Mouse (Mus musculus) embryonic stem cell, embryonic (primary cell): ENCODE results near the gene Atp6v1g2.

ENCODE experiments used
- CTCF ChIA-PET, 4 experiments: fragments of 300-600 bp in 2 of 4; fragments of 350-600 bp in 2 of 4; sonication (Branson Sonifier 250); formaldehyde crosslinking; loops; one replicate each; lab custom pipeline; 2022; ENCODE audit warnings: inconsistent platforms in 2 of 4; lab: Charles Lee
- POLR2A ChIA-PET, 4 experiments: fragments of 300-600 bp in 2 of 4; fragments of 350-600 bp in 2 of 4; sonication (Branson Sonifier 250); formaldehyde crosslinking; loops; one replicate each; lab custom pipeline; 2022; ENCODE audit warnings: antibody characterized with exemption in 4 of 4, inconsistent platforms in 1 of 4; lab: Charles Lee

The Atp6v1g2 gene

DNA sequence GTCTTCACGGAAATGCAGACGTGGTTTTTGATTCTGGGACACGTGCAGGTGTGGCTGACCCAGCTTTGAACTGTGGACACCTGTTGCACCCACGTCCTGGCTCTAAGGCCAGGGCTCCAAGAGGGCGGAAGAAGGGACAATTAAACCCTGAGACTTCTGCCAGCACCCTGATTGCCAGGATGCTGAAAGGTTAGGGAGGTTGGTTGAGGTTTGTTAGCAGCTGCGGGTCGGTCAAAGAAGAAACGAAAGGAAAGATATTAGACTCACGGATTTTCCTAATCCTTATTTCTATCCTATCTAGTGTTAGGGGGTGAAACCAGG is 37.2 kb upstream of the Atp6v1g2 start:
- ChIA-PET POLR2A (interaction anchor here in 3 of 4 experiments (0.7 to 1.2 kb wide), 6 partner anchors 25 to 246 kb away, joined by 3 to 4 read pairs (median 4); partner anchors contain the start of genes Abhd16a (in 1 of the 3) and Ddx39b (in 1 of the 3)), CTCF (interaction anchor here in 3 of 4 experiments (0.5 to 2.9 kb wide), 5 partner anchors 27 to 305 kb away, joined by 3 to 14 read pairs (median 4); no protein-coding TSS in a partner anchor)

DNA sequence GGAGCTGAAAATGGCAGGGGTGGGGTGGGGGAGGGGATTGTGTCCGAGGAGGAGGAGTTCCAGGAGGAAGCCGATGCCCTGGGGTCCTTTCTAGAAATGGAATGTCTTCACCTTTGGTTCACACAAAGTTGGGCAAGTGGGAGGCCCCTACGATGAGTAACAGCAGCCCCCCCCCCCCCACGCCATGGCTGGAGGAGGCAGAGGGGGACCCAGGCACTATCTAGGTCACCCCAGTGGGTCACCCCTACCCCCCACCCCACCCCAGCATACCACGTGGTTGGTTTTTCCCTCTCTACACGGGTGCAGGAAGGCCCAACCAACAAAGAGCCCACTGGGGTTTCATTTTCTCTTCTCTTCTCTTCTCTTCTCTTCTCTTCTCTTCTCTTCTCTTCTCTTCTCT is 36.3 kb upstream of the Atp6v1g2 start:
- POLR2A ChIA-PET, result interaction anchor here in 1 of 4 experiments (0.8 to 1.2 kb wide), 2 partner anchors 9 to 26 kb away, joined by 4 to 6 read pairs; partner anchors contain the start of gene Lta

DNA sequence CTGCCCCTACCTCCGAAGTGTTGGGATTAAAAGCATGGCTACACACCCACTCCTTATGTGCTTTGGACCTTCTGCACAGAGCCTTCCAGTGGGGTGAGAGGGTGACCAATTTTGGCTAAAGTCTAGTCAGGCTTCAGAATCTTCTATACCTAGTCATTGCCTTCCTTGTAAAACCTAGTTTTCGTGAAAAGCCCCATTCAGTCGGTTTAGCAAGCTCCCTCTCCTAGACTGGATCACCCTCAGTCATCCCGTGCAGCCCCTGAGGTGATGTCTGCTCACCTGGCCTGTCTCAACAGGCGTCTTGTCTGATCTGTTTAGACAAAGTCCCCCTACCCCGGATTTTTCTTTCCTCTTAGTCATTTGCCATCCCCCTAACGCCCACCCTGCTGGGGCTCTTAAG is 35.4 kb upstream of the Atp6v1g2 start:
- ChIA-PET CTCF (interaction anchor here in 2 of 4 experiments (0.6 to 1.8 kb wide), 3 partner anchors 10 to 30 kb away, joined by 3 to 10 read pairs (median 4); no protein-coding TSS in a partner anchor), POLR2A (interaction anchor here in 2 of 4 experiments (0.8 to 2.0 kb wide), 3 partner anchors 22 to 76 kb away, joined by 3 to 8 read pairs (median 3); partner anchors contain the start of genes Csnk2b (in 1 of the 2), Ddx39b (in 1 of the 2), Gm16181 (in 1 of the 2) and Gpank1 (in 1 of the 2))

More for the DNA sequence above, 36.3 kb upstream of the Atp6v1g2 start:
- CTCF ChIA-PET, result interaction anchor here in 2 of 4 experiments (1.3 to 2.9 kb wide), 3 partner anchors 29 to 30 kb away, joined by 4 to 14 read pairs (median 4); no protein-coding TSS in a partner anchor

DNA sequence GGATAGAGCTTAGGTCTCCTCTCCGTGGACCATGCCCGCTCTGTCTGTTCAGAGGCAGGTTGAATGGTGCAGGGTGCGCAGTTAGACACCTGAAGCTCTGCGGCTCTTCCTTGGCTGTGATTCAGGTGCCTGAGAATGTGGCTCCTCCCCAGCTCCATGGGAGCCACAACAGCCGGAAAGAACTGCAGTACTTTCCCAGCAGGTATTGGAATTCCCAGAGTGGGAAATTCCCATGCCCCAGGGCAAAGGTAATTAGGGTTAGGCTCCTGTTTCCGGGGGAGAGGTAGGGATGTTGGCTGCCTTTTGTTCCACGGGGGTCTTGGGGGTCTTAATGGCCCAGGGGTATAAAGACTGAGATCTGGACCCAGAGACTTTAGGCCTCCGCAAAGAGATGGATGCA is 34.5 kb upstream of the Atp6v1g2 start:
- POLR2A ChIA-PET, result interaction anchor here in 3 of 4 experiments (0.7 to 2.0 kb wide), 5 partner anchors 9 to 77 kb away, joined by 3 to 8 read pairs (median 3); partner anchors contain the start of genes Csnk2b (in 1 of the 3), Ddx39b (in 1 of the 3), Gm16181 (in 1 of the 3) and Gpank1 (in 1 of the 3)
- CTCF ChIA-PET, result interaction anchor here in 3 of 4 experiments (1.0 to 2.0 kb wide), 5 partner anchors 9 to 31 kb away, joined by 4 to 11 read pairs (median 5); no protein-coding TSS in a partner anchor

DNA sequence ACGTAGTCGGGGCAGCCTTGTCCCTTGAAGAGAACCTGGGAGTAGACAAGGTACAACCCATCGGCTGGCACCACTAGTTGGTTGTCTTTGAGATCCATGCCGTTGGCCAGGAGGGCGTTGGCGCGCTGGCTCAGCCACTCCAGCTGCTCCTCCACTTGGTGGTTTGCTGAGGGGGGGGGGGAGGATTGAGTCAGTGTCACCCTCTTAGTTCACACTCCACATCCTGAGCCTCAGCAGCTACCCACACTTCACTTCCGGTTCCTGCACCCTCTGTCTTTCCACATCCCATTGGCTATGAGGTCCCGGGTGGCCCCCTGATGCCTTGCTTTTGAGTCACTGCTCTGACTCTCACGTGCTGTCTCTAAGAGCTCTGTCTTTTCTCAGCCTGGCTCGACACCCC is 33.1 kb upstream of the Atp6v1g2 start:
- ChIA-PET POLR2A (interaction anchor here in 2 of 4 experiments (0.6 to 2.6 kb wide), 5 partner anchors 15 to 1824 kb away, joined by 3 to 5 read pairs (median 4); no protein-coding TSS in a partner anchor), CTCF (interaction anchor here in 2 of 4 experiments (0.5 to 2.0 kb wide), 4 partner anchors 10 to 207 kb away, joined by 3 to 6 read pairs (median 5); no protein-coding TSS in a partner anchor)

DNA sequence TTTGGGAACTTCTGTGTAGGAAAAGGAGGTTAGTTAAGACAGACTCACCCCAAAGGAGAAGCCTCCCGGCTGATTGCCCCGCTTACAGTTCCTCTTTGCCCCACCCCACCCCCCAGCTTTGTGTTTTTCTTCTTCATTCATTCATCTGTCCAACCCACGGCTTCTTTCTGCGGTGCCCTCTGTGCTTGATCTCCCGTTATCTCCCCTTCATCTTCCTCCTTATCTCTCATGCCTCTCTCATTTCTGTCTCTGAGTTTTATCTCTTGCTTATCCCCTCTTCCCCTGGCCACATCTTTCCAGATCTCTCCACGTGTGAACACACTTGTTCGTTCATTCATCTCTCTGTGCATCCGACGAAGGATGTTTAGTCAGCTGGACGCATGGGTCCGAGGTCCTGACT is 32.3 kb upstream of the Atp6v1g2 start:
- ChIA-PET CTCF (interaction anchor here in 2 of 4 experiments (0.5 to 2.6 kb wide), 6 partner anchors 9 to 208 kb away, joined by 3 to 10 read pairs (median 4); no protein-coding TSS in a partner anchor), POLR2A (interaction anchor here in 2 of 4 experiments (0.8 to 2.6 kb wide), 6 partner anchors 11 to 38 kb away, joined by 3 to 7 read pairs (median 3); partner anchors contain the start of gene Gm16181 (in 1 of the 2))

DNA sequence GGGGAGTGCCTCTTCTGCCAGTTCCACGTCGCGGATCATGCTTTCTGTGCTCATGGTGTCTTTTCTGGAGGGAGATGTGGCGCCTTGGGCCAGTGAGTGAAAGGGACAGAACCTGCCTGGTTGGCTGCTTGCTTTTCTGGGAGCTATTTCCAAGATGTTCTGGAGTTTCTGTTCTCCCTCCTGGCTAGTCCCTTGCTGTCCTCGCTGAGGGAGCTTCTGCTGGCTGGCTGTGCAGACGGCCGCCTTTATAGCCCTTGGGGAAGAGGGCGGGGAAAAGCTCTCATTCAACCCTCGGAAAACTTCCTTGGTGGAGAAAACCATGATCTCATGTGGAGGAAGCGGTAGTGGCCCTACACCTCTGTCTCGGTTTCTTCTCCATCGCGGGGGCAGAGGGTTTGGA is 31.7 kb upstream of the Atp6v1g2 start, which contains the start of gene Tnf:
Gene Tnf, minus strand, starts transcription at position 221 of the 400 bp plus-strand sequence.
- ChIA-PET CTCF (interaction anchor here in 3 of 4 experiments (0.6 to 2.6 kb wide), 8 partner anchors 10 to 73 kb away, joined by 3 to 10 read pairs (median 4); no protein-coding TSS in a partner anchor), POLR2A (interaction anchor here in 3 of 4 experiments (0.6 to 2.6 kb wide), 9 partner anchors 11 to 406 kb away, joined by 3 to 7 read pairs (median 4); partner anchors contain the start of gene Gm16181 (in 1 of the 3))

DNA sequence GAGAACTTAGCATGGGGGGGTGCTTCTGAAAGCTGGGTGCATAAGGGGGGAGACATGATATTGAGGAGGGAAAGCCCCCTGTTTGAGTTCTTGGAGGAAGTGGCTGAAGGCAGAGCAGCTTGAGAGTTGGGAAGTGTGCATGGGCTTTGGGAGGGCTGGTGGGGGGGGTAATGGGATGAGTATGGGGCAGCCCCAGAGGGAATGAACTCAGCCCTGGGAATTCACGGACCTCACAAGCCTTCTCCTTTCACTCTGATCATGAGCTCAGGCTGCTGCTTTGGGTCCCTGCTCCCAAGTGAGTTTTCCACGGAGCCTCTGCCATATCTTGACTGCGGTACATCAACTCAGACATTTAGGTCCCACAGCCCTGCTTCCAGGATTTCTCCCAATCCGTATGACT is 31.0 kb upstream of the Atp6v1g2 start:
- ChIA-PET POLR2A (interaction anchor here in 3 of 4 experiments (0.5 to 2.6 kb wide), 10 partner anchors 17 to 153 kb away, joined by 3 to 7 read pairs (median 4); partner anchors contain the start of genes Apom (in 1 of the 3), Clic1 (in 1 of the 3) and Gm16181 (in 1 of the 3)), CTCF (interaction anchor here (0.6 to 2.6 kb wide), 12 partner anchors 11 to 1584 kb away, joined by 3 to 10 read pairs (median 4); no protein-coding TSS in a partner anchor)

DNA sequence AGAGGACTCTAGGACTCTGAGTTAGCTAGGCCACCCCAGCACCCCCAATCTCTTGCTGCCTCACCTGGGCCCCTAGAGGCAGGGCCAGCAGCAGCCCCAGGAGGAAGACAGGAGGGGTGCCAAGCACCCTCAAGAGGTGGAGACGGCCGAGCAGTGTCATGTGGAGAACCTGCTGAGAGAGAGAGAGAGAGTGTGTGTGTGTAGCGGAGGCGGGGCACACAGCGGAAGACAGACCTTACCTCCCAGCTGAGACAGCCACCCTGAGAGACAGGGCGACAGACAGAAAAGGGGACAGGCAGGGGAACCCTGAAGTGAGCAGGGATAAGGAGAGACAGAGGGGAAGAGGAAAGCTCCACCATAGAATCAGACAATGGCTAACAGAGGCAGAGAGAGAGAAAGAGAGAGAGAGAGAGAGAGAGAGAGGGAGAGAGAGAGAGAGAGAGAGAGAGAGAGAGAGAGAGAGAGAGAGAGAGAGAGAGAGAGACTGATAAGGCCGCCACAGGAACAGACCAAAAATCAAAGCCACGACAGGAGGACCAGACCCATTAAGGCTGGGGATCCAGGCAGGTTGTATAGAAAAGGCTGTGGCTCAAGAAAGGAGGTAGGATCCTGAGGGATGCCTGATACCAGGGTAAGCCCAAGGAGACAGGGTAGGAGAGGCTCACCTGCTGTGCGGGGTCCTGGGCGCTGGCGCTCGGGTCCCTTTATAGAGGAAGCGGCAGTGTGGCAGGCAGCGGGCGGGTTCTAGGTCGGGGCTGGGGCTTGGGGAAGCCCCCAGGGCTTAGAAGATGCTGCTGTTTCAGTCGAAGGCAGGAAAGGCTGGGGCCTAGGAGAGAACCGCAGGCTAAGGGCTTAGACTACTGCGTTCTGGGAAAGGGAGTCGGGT is 28.7 kb upstream of the Atp6v1g2 start, which contains the start of gene Lta:
Gene Lta, minus strand, starts transcription at position 858 of the 886 bp plus-strand sequence.
- POLR2A ChIA-PET, result interaction anchor here in 2 of 4 experiments (1.0 to 1.8 kb wide), 7 partner anchors 7 to 41 kb away, joined by 3 to 6 read pairs (median 4); partner anchors contain the start of genes Ddx39b (in 1 of the 2) and Gm16181 (in 1 of the 2)
- CTCF ChIA-PET, result interaction anchor here in 2 of 4 experiments (0.6 to 1.1 kb wide), 4 partner anchors 27 to 38 kb away, joined by 3 to 6 read pairs (median 6); no protein-coding TSS in a partner anchor

DNA sequence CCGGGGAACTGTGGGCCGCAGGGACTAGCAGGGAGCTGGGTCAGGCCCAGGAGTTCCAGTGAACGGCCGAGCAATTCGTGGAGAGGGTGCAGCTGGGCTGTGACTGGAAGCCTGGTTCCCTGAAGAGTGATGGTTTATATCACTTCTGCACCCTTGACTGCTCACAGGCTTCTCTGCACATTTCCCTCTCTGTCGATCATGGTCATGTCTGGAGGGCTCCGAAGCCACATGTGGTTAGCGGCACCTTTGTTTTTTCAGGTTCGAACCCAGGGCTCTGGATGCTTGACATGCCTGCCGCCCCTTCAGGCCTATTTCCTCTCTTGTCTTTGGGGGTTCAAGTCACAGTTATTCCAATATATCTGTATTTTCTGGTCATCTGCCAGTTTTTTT is 28.1 kb upstream of the Atp6v1g2 start:
- ChIA-PET POLR2A (interaction anchor here in 2 of 4 experiments (1.1 to 1.2 kb wide), 3 partner anchors 8 to 15 kb away, joined by 3 to 6 read pairs (median 4); partner anchors contain the start of gene Gm16181 (in 1 of the 2)), CTCF (interaction anchor here in 2 of 4 experiments (0.6 to 1.1 kb wide), 3 partner anchors 36 to 38 kb away, joined by 5 to 6 read pairs (median 6); no protein-coding TSS in a partner anchor)

DNA sequence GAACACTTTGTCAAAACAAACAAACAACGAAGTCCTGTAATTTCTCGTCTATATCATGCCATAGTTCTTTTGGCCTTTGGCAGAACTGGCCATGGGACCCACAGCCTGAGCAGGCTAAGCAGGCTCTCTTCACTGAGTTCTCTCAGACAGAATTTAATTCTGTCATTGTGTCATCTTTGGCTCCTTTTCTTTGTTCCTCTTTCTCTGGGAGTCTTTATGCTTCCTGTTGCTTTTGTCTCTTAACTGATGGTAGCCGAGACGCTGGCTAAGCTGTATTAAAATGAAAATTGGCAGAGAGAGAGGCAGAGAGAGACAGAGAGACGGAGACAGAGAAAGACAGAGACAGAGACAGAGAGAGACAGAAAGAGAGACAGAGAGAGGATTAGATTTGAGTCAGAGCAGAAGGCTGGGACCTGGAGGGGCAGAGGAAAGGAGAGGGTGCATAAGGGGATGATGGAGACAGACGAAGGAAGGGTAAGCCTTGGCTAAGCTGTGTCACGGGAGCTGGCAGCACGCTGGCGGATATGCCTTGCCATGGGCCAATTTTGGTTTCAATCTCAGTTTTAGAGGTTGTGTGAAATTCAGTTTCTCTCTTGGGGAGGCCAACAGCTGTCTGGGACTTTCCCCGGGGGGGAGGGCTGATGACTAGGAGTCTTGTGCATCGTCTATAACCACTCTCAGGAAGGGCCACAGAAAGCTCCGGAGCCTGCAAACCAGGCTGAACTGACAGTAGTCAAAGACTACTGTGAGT is 23.5 kb upstream of the Atp6v1g2 start:
- CTCF ChIA-PET, result interaction anchor here in 3 of 4 experiments (0.8 to 1.1 kb wide), 4 partner anchors 10 to 41 kb away, joined by 3 to 4 read pairs (median 3); no protein-coding TSS in a partner anchor

DNA sequence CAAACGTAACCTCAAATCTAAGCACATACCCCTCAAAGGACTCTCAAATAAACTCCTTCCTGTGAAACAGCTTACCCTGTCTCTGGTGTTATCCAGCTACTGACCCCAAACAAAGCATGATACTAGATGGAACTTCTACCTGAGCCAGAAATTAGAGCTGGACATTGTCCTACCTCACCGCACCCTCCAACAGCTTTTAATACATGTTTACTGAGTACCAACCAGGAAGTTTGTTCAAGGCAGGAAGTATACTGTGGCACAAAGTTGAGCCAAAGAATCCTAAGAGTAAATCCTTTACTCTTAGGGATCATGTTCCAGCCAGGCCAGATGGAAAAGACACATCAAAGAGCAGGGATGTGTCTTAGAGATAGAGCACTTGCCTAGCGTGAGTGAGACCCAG is 22.9 kb upstream of the Atp6v1g2 start:
- CTCF ChIA-PET, result interaction anchor here in 3 of 4 experiments (0.8 to 1.1 kb wide), 4 partner anchors 9 to 42 kb away, joined by 3 to 4 read pairs (median 3); no protein-coding TSS in a partner anchor
- POLR2A ChIA-PET, result interaction anchor here in 1 of 4 experiments (0.8 to 1.7 kb wide), 2 partner anchors 16 to 42 kb away, joined by 3 to 4 read pairs; partner anchors contain the start of gene Ltb

More for the DNA sequence above, 23.5 kb upstream of the Atp6v1g2 start:
- POLR2A ChIA-PET, result interaction anchor here in 1 of 4 experiments (0.8 to 1.7 kb wide), 2 partner anchors 16 to 42 kb away, joined by 3 to 4 read pairs; partner anchors contain the start of gene Ltb

DNA sequence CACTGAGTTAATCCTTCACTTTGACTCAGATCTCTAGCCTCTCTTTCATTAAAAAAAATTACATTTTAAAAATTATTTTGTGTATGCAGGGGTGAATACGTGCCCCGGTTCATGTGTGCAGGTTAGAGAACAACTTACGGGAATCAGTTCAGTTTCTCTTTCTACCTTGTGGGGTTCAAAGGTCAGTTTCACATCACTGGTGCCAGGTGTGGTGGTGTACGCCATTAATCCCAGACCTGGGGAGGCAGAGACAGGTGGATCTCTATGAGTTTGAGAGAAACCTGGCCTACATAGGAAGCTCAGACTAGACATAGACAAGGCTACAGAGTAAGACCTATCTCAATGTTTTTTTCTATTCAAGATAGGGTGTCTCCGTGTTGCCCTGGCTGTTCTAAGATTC is 20.4 kb upstream of the Atp6v1g2 start:
- ChIA-PET POLR2A (interaction anchor here in 2 of 4 experiments (0.6 to 1.3 kb wide), 3 partner anchors 28 to 149 kb away, joined by 3 to 5 read pairs (median 3); partner anchors contain the start of gene Ddx39b (in 1 of the 2)), CTCF (interaction anchor here in 1 of 4 experiments (0.5 kb wide), 1 partner anchor 31 kb away, joined by 3 read pairs; no protein-coding TSS in a partner anchor)

DNA sequence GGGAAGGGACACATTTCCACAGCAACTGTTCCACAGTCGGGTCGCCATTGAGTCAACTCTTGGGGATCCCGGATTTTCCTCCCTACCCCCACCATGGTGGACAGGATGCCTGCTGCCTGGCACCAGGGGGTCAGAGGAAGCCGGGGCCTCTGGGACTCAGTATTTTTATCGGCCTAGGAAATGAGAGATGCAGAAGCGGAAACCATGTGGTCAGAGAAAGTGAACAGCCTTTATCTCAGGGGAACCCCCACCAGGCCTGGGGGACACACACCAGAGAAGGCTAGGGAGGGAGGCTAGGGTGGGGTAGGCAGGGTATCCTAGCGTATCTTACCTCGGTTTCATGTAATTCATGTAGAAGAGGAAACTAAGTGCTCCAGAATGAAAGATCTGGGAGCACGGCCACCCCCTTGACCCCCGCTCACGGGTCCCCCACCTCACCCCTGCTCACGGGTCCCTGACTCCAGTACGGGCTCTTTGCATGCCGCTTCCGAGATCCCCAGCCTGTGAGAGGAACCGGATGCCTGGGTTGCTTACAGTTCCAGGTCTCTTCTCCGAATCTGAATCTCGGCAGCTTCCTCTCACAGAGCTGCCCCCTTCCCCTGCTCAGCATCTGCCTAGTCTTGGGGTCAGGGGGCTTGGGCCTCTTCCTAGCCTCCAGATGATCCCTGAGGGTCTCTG is 14.8 kb upstream of the Atp6v1g2 start:
- ChIA-PET CTCF (interaction anchor here in 3 of 4 experiments (0.5 to 4.1 kb wide), 7 partner anchors 14 to 1048 kb away, joined by 3 to 25 read pairs (median 6); partner anchors contain the start of gene Apom (in 1 of the 3)), POLR2A (interaction anchor here in 3 of 4 experiments (0.5 to 5.7 kb wide), 13 partner anchors 14 to 163 kb away, joined by 3 to 36 read pairs (median 4); partner anchors contain the start of genes Ddx39b (in 2 of the 3), Atp6v1g2 (in 1 of the 3) and Tnf (in 1 of the 3))

DNA sequence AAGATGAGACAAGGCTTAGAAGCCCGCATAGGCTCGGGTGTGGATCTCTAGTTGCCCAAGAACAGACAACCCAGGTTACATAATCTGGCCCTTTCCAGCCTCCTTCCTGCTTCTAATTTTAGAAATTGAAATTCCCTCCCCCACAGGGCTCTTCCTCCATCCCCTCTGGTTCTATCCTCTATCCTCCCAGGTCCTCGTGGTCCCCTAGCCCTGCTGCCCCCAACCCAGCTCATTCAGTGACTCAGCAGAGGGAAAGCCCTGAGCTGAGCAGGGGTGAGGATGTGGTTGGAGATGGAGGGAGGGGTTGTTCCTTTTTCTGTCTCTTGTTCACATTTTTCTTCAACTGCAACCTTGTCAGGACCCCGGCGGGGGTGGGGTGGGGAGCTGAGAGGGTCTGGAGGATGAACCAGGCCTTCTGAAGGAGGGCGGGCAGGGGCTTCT is 13.8 kb upstream of the Atp6v1g2 start:
- ChIA-PET POLR2A (interaction anchor here in 3 of 4 experiments (0.6 to 5.7 kb wide), 18 partner anchors 9 to 614 kb away, joined by 3 to 36 read pairs (median 4); partner anchors contain the start of genes Ddx39b (in 2 of the 3), Atp6v1g2 (in 1 of the 3), Lsm2 (in 1 of the 3) and Lta (in 1 of the 3)), CTCF (interaction anchor here in 3 of 4 experiments (0.7 to 4.1 kb wide), 10 partner anchors 9 to 1049 kb away, joined by 3 to 25 read pairs (median 6); no protein-coding TSS in a partner anchor)
